Mouse (Mus musculus): Measurements from ENCODE around the gene Cln6. TPM values are rescaled to one million over a fixed set of nuclear protein-coding genes. Genes with fewer than 3 reads are reported as not detected.

Gene Cln6
- total RNA-seq, 4 experiments from 2014 or later, result 14.2 to 20.1 (median 15.6) TPM

DNA sequence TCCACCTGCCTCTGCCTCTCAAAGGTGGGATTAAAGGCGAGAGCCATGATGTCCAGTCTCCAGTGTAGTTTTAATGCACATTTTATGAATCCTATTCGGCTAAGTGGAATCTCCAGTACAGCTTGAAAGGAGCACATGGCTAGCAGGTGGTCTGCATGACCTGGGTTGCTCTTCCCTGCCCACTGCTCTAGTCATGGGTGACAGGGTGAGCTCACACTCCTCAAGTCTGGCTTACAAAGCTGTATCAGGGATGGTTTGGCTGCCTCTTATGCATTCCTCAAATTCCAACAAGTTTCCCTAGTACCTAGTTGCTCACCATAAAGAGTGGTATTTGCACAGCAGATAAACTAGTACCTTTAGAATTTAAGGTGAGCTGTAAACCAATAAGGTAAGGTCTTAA is 39.2 kb downstream of the Cln6 start:
- no peak for DNase-seq (ENCODE audit: low spot score in 2 of 2)

DNA sequence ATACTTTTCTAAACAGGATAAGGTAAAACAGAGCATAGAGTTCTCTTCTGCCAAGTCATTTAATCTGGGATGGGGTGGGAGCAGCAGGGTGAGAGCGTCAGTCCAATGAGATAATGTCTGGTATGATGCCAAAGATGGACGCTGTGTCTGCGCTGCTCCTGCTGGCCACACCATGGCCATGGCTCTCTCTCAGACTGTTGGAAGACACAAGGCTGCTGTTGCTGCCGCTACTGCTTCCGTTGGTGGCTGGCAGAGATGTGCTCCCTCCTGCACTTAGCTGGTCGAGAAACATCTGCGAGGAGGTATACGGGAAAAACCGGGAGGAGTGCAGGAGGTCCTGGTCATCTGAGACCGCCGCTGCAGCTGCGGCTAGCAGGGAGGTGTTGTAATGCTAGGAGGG is 43.3 kb downstream of the Cln6 start:
- no peak for DNase-seq (ENCODE audit: low spot score in 2 of 2)

DNA sequence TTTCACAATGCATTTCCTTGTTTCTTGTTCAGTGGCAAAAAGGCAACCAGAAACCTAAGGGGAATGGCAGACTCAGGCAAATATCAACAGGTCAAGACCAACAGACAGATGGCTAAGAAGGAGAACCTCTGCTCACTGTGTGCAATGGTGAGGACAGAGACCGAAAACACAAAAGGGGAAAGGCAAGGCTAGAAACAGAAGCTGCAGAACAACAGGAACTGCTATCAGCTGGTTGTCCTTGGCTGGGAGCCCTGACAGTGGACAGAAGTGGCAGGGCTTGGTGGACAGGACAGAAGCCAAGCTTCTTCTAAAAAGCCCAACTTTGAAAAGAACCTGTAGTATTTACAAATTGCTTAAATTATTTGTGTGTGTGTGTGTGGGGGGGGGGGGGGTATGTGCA is 55.9 kb downstream of the Cln6 start:
- no peak for DNase-seq (ENCODE audit: low spot score in 2 of 2)

Other genes with a start within 250 kb of the Cln6 start
- gene Itga11, start 161.0 kb upstream of the Cln6 start, total RNA-seq (2022), result 1 to 10 TPM; 2.2 to 3.1 (median 2.7) TPM
- gene Fem1b, start 26.9 kb upstream of the Cln6 start, total RNA-seq (2022), result 100 to 1,000 TPM in 1 of 4 experiments, 10 to 100 TPM in 3; 88.3 to 100 (median 93.1) TPM
- 1 to 10 TPM in 3 of 4 experiments, under 1 TPM in 1; 0.91 to 5.1 (median 1.7) TPM for gene Calml4, start 19.3 kb downstream of the Cln6 start, total RNA-seq (2022)
- 10 to 100 TPM; 61.7 to 74.7 (median 64.9) TPM for gene Pias1, start 149.1 kb downstream of the Cln6 start, total RNA-seq (2022)

All from left cerebral cortex, adult 8-10 months (tissue).